Mouse (Mus musculus) ES-Bruce4 (cell line): ENCODE results near the gene Apip. TPM values are rescaled to one million over a fixed set of nuclear protein-coding genes. Genes with fewer than 3 reads are reported as not detected.
A peak's percentile ranks its signal among the peaks of the same experiment; 100 is the strongest.

ENCODE experiments used
- H3K27ac ChIP-seq: 2 replicates; pipeline ENCODE4 v1.5.1; 2012; ENCODE audit warnings: low read length, inconsistent platforms; ENCODE audit not compliant: insufficient read depth
- H3K27me3 ChIP-seq: 2 replicates; pipeline ENCODE4 v1.6.1; 2012; ENCODE audit warnings: mild to moderate bottlenecking, low read length, inconsistent platforms; ENCODE audit not compliant: control insufficient read depth, poor library complexity, insufficient read depth, severe bottlenecking
- H3K36me3 ChIP-seq: 2 replicates; pipeline ENCODE4 v1.6.1; 2012; ENCODE audit warnings: inconsistent platforms, mild to moderate bottlenecking, low read length, moderate library complexity; ENCODE audit not compliant: control insufficient read depth, poor library complexity, insufficient read depth, severe bottlenecking
- H3K4me1 ChIP-seq: one replicate; pipeline ENCODE4 v1.8.1; 2011; ENCODE audit warnings: low read length; ENCODE audit not compliant: control insufficient read depth, insufficient read depth
- H3K4me3 ChIP-seq: 2 replicates; pipeline ENCODE4 v1.5.1; 2011; ENCODE audit warnings: low read depth, mild to moderate bottlenecking, low read length
- H3K9ac ChIP-seq: 2 replicates; pipeline ENCODE4 v1.6.1; 2012; ENCODE audit warnings: low read depth, mild to moderate bottlenecking, inconsistent platforms; ENCODE audit not compliant: poor library complexity, severe bottlenecking
- H3K9me3 ChIP-seq: replicated peaks from 2 replicates; pipeline ENCODE4 v1.6.1; 2012; ENCODE audit warnings: mild to moderate bottlenecking, low read length, inconsistent platforms; ENCODE audit not compliant: control insufficient read depth, poor library complexity, insufficient read depth, severe bottlenecking
- CTCF ChIP-seq: IDR thresholded peaks from one replicate; pipeline ENCODE4 v1.8.1; 2011; ENCODE audit warnings: low read depth, low read length
- EP300 ChIP-seq: IDR thresholded peaks from 2 replicates; pipeline ENCODE4 v1.6.1; 2011; ENCODE audit warnings: low read depth, low read length; ENCODE audit not compliant: insufficient read depth
- POLR2A ChIP-seq: IDR thresholded peaks from one replicate; pipeline ENCODE4 v1.8.1; 2011; ENCODE audit warnings: low read length; ENCODE audit not compliant: insufficient read depth
- polyA plus RNA-seq: library from polyadenylated mRNA; stranded (reverse); fragments of >200 nt; gene quantifications from 2 replicates; pipeline ENCODE4 v1.2.4, GENCODE M21; 2011; ENCODE audit warnings: low read depth; ENCODE audit not compliant: missing spikeins, insufficient read depth, insufficient read length

The Apip gene
- polyA plus RNA-seq = 18.6 TPM in 2 replicates

- TF ChIP-seq CTCF = no peak
- no peak for TF ChIP-seq EP300
- peak; percentile 54 for TF ChIP-seq POLR2A
- no peaks in the 10 kb centered on the region for H3K4me1 ChIP-seq
- H3K36me3 ChIP-seq = no peaks in the 10 kb centered on the region
- H3K4me3 ChIP-seq = peak within 1 kb of the TSS; percentile 96
- peaks cover 3% of the 10 kb centered on the region for H3K9me3 ChIP-seq
- no peaks in the 10 kb centered on the region for H3K27me3 ChIP-seq
- no peak within 1 kb of the TSS for H3K27ac ChIP-seq
- peak within 1 kb of the TSS; percentile 68 for H3K9ac ChIP-seq
Measured at GRCm38 (mm10) chr2:103073219-103073982, at the start of gene Apip, which contains the start of gene Pdhx. Apip (plus strand) TSS chr2:103073675. Pdhx (minus strand) TSS chr2:103073513.

- Histone ChIP-seq H3K36me3 (peaks cover 3% of the 10 kb centered on the region; the same call in 1 of the 2 replicates), H3K4me3 (no peak overlapping the region), H3K4me1 (no peaks in the 10 kb centered on the region), H3K27ac (no peak overlapping the region), H3K9ac (no peak overlapping the region), H3K9me3 (no peaks in the 10 kb centered on the region), H3K27me3 (no peaks in the 10 kb centered on the region)
- TF ChIP-seq CTCF (no peak), EP300 (no peak), POLR2A (no peak)
Measured at GRCm38 (mm10) chr2:103037831-103038230, 35.6 kb upstream of the Apip start.

GRCm38 (mm10) chr2:103040896-103041295 is 32.6 kb upstream of the Apip start:
- Histone ChIP-seq H3K9ac (no peak overlapping the region), H3K9me3 (no peaks in the 10 kb centered on the region), H3K27me3 (no peaks in the 10 kb centered on the region), H3K36me3 (peaks cover 3% of the 10 kb centered on the region; the same call in 1 of the 2 replicates), H3K27ac (no peak overlapping the region), H3K4me3 (no peak overlapping the region), H3K4me1 (no peaks in the 10 kb centered on the region)
- TF ChIP-seq POLR2A (no peak), CTCF (no peak), EP300 (no peak)

GRCm38 (mm10) chr2:103045286-103045685 is 28.2 kb upstream of the Apip start:
- no peak overlapping the region for H3K27ac ChIP-seq
- H3K36me3 ChIP-seq = peaks cover 3% of the 10 kb centered on the region; the same call in 1 of the 2 replicates
- no peak for TF ChIP-seq CTCF
- no peak for TF ChIP-seq EP300
- TF ChIP-seq POLR2A = no peak
- H3K9ac ChIP-seq = no peak overlapping the region
- H3K27me3 ChIP-seq = no peaks in the 10 kb centered on the region
- no peaks in the 10 kb centered on the region for H3K9me3 ChIP-seq
- no peaks in the 10 kb centered on the region for H3K4me1 ChIP-seq
- H3K4me3 ChIP-seq = no peak overlapping the region

GRCm38 (mm10) chr2:103051937-103052893 is 21.3 kb upstream of the Apip start:
- H3K27me3 ChIP-seq = no peaks in the 10 kb centered on the region
- H3K36me3 ChIP-seq = no peaks in the 10 kb centered on the region; the same call in 1 of the 2 replicates
- no peak for TF ChIP-seq EP300
- TF ChIP-seq CTCF = no peak
- no peak for TF ChIP-seq POLR2A
- no peak overlapping the region for H3K9ac ChIP-seq
- no peak overlapping the region for H3K27ac ChIP-seq
- H3K4me1 ChIP-seq = no peaks in the 10 kb centered on the region
- H3K9me3 ChIP-seq = no peaks in the 10 kb centered on the region
- no peak overlapping the region for H3K4me3 ChIP-seq
